Mouse (Mus musculus): Measurements from ENCODE around the gene 1700001O22Rik.

DNA sequence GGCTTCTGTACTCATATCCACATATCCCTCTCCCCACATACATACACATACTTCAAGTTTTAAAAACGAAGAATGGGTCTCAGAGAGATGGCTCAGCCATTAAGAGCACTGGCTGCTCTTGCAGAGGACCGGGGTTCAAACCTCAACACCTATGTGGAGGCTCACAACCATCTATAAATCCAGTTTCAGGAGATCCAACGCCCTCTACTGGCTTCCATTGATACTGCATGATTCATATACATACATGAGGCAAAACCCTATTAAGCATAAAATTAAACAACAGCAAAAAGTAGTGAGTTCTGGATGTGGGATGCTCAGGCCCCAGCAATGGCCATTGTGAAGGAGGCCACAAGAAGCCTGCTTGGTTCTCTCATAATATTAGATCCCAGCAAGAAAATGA, 27.5 kb downstream of the 1700001O22Rik start:
- TF ChIP-seq POLR2A (IDR thresholded peaks at IDR 0.05; ENCODE audit: insufficient read depth, low read depth, low read length) (no peak), CTCF (IDR thresholded peaks at IDR 0.05; ENCODE audit: insufficient read depth, low read depth, low read length) (no peak)

All from olfactory bulb, adult 2 months (tissue).